Mouse (Mus musculus) left cerebral cortex, postnatal 4 days (tissue): ENCODE results near the gene Calm2. TPM values are rescaled to one million over a fixed set of nuclear protein-coding genes. Genes with fewer than 3 reads are reported as not detected.
A peak's percentile ranks its signal among the peaks of the same experiment; 100 is the strongest.

Experiments used
- DNase-seq: peaks from one replicate; pipeline ENCODE4 v3.0.0-alpha.2; 2022
- intact Hi-C: fragments of 180-260 bp; cut with DNase I; formaldehyde crosslinking; loops from one replicate; pipeline ENCODE4 v1.15.1; 2025
- total RNA-seq, 2 experiments: library from RNA; stranded (reverse); gene quantifications; 2 replicates each; pipeline ENCODE4 v1.2.3; 2021

Gene Calm2
- total RNA-seq, 2 experiments from 2014 or later = 1,837 to 1,937 TPM

DNA sequence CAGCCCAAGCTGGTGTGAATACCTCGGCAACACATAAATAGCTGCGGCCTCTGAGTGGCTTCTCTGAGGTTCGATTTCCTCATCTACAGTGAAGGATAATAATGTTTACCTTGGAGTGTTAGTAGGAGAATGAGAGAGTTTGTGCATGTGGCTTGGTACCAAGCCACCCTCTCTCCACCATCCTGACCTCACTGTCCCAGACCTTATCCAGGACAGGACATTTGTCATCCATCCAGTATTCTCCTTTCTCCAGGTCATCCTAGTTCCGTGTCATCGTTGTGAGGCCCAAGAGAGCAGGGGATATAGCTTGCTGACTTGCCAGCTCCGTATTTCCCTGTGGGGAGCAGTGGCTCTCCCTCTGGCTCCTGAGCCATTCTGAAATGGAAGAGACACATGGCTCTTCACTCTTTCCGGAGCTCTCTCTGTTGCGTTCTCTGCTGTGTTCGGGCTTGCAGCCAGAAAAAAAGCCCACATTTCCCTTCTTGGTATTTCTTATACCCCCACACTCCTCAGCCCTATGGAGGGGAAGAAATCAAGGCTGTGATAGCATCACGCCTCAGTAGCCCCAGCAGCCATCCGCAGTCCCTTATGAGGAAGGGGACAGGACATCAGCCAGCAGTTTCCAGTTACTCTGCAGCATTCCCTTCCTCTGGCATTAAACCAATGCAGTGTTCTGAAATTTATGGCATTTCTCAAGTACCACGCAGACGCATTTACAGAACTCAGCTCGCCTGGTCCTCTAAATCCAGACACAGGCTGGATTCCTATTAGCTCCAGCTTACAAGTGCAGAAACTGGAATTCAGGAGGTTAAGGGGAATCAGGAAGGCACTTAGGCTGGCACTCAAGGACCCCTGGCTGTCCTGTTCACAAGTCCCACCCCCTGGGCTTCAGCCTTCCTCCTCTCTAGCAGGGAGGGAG is 13.3 kb upstream of the Calm2 start:
- intact Hi-C loops = no loop called here
- peak; percentile 44 for DNase-seq

DNA sequence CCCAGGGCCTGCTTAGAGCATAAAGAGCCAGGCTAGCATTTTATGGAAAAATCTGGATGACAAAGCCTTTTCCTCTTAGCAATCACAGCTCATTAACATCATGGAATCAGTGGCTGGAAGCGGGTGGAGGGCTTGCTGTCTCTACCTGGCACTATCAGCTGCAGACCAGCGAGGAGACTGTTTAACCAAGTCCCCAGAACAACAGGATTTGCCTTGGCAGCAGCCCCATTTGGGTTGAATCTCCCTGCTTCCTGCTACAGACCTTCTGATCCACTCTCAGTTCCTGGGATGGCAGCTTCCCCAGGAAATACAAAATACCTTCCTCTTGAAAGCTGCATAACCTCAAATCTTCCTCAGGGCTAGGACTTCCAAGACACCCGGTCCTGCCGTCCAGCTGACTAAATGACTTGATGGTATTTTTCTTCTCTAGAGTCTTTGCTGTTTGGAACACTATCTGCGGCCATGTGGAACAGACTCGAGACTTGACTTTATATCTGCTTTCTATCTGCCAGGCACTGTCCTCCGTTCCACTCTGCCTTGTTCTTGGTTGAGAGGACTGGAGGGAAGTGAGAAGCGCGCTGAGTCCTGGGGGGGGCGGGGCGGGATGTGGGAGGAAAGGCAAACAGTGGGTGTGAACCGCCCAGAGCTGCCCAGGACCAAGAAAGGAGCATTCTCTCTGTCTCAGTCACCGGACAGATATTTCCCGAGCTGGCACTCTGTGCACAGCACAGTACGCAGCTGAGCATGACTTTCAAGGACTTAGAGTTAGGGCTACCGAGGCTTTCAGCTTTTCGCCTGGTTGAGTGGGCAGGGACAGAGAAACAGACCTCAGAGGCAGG is 12.4 kb upstream of the Calm2 start:
- DNase-seq = peak; percentile 68
- intact Hi-C loops = no loop called here

- DNase-seq = no peak
- intact Hi-C loops = no loop called here
Observed at GRCm38 (mm10) chr17:87457961-87458360, 11.2 kb upstream of the Calm2 start.

- no peak for DNase-seq
- intact Hi-C loops = no loop called here
Observed at GRCm38 (mm10) chr17:87454121-87454520, 7.4 kb upstream of the Calm2 start.

DNA sequence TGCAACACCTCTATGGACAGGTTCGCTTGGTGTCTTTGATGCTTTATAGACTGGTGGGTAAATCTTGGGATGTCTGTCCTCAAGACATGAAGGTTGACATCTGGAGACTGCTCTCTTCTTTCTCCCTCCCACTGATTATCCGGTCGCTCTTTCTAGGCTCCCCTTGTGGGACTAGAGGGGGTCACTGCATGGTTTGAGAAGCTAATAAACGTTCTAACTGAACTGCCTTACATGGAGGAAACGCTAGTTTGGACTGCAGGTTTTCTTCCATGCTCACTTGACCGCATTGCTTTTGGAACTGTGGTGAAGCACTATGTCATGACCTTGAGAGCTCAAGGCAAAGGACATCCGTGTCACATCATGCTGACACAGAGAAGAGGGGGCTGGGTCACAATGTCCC is 6.6 kb upstream of the Calm2 start:
- intact Hi-C loops = no loop called here
- DNase-seq = no peak

- no peak for DNase-seq
- intact Hi-C loops = loop anchor here (5.0 kb wide), 1 partner anchor 132 kb away; no protein-coding TSS in a partner anchor
Observed at GRCm38 (mm10) chr17:87448881-87449280, 2.1 kb upstream of the Calm2 start.

DNA sequence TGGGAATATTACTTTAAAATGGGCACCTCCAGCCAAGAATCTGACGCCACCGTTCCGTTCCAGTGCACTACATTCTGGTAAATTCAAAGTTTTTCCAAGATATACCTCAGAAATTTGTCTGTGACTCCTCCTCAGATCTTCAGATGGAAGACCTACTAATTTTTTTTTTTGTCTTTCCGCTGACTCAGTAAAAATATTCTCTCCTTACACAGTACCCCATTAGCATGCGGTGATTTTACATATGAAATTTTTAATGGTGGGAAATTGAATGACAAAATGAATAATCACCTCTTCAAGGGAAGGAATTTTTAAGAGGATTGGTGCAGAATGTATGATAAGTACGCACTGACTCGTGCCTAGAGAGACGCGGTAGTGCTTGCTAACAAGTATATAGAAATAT is 1.6 kb upstream of the Calm2 start:
- no peak for DNase-seq
- intact Hi-C loops = loop anchor here (5.0 kb wide), 1 partner anchor 131 kb away; no protein-coding TSS in a partner anchor

- no peak for DNase-seq
- intact Hi-C loops = loop anchor here (2.0 to 5.0 kb wide), 3 partner anchors 83 to 130 kb away; no protein-coding TSS in a partner anchor
Observed at GRCm38 (mm10) chr17:87447612-87448200, 971 bp upstream of the Calm2 start.

DNA sequence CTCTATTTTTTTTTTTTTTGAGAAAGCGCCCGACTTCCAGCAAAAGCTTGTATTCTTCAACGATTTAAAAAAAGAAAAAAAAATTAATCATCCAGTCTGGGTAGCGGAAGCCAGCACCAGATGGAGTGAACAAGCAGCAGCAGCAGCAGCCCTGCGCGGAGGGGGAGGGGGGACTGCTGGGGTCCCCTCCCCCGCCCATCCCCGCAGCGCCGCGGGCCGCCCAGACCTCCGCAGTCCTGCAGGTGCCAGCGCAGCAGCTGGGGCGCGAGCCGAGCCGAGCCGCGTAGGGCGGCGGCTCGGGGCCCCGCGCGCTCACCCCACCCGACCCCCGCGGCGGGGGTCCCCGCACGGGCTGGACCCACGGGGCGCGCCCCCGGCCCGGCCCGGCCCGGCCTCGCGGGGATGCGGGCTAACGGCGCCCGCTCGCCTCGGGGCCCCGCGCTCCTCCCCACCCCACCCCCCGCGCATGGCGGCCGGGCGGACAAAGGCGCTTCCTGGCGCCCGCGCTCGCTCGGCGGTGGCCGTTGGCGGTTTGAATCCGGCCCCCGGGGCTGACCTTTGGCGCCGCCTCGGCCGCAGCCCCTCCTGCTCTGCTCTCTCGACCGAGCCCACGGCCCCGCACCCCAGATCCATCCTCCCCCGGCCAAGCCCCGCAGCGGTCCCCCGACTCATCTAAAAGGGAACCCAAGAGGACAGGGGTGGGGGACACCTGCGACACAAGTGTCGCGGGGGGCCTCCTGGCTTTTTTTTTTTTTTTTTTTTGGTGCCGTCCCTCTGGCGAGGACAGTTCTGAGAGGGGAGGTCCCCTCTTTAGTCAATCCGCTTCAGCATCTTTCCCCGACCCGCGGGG is 593 bp downstream of the Calm2 start:
- DNase-seq = peak; percentile 87
- intact Hi-C loops = loop anchor here (2.0 to 5.0 kb wide), 3 partner anchors 85 to 129 kb away; no protein-coding TSS in a partner anchor

DNA sequence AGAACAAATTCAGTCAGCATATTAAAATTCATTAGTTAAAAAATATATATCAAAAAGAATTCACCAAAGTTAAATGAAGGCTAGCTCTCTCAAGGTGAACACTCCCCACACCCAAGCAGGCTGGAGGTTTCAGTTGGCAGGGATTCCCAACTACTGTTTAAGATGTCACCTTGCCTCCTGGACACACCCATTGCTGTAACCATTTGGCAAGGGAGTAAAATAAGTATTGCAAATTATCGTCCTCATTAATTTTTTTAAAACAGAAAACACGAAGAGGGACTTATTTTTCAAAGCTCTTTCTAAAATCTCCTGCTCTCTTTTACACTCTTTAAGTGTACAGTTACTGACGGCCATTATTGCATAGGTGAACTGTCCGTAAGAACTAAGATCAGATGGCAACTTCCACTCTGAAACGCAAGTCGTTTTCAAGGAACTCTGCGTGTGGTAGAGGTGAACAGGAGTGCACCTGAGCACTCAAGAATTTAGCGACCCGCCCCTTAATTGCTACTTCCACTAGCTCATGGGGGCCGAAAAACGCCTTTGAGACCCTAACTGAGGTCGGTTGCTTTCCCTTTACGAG is 1.3 kb downstream of the Calm2 start:
- intact Hi-C loops = loop anchor here (5.0 kb wide), 1 partner anchor 128 kb away; no protein-coding TSS in a partner anchor
- no peak for DNase-seq

DNA sequence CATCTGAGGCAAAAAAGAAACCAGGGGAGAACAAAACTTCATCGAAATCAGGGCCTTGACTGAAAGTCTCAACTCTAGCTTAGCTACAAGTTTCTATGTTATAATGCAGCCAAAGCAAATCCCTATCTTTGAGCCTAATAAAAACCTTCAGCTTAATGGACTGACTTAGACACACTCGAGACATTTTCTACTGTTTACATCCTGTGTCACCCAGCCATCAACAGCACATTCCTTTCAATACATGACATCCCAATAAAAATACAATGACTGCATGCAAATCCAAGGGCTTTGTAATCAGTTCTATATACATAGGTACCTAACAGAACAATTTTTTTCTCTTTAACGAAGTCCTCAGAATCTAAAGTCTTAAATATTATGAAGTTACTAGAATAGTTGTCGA is 2.0 kb downstream of the Calm2 start:
- intact Hi-C loops = loop anchor here (5.0 kb wide), 1 partner anchor 127 kb away; no protein-coding TSS in a partner anchor

GRCm38 (mm10) chr17:87441537-87441936 is 5.2 kb downstream of the Calm2 start:
- DNase-seq = no peak
- intact Hi-C loops = no loop called here

More for the DNA sequence above, 2.0 kb downstream of the Calm2 start:
- DNase-seq = no peak

DNA sequence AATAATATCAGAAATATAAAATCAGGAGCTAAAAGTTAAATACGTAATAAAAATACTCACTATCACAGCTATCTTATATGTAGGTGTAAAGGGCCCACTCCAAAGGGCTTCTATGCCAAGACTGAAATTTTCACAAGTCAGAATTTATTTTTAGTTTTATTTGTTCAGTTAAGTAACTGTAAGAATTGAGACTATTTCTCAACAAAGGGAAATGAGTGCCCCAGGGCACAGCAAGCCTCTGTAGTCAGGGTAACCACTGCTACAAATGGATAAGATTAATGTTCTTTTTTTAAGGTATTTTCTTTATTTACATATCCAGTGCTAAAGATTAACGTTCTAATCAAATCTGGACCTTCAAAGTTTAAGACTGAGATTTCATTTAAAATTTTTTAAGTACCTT is 7.3 kb downstream of the Calm2 start:
- intact Hi-C loops = no loop called here
- no peak for DNase-seq

- intact Hi-C loops = no loop called here
- DNase-seq = no peak
Observed at GRCm38 (mm10) chr17:87433929-87434328, 12.8 kb downstream of the Calm2 start.

GRCm38 (mm10) chr17:87432743-87433142 is 14.0 kb downstream of the Calm2 start:
- no peak for DNase-seq
- intact Hi-C loops = no loop called here

DNA sequence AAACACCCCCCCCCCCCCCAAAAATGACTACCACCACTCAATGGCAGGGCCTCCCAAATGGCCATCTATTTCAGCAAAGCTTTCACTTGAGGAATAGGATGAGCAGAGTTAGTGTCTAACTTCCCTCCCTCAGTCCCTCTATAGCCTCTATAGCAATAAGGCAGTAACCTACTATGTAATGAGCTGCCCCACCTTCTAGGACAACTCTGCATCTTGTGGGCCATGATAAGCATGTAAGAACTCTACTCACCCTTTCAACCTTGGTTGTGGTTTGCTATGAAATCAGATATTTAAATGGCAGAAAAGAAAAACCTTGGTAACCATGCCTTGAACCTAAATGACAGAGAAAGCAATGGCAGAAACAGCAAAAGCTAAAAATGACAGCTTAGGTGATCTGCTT is 14.4 kb downstream of the Calm2 start:
- no peak for DNase-seq
- intact Hi-C loops = no loop called here

DNA sequence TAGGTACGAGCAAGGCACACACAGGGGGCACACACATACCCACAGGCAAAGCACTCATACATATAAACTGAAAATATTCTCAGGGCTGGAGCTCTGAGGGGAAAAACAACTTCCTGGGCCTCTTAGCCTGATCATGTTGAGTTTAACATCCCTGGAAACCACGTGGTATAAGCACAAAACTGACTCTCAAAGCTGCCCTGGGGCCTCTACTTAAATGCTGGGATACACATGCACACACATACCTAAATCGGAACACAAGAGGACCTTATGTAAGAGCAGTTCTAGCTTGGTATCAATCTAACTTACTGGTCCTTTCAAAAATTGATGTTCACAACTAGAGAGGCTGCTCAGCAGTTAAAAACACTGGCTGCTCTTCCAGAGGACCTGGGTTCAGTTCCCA is 17.3 kb downstream of the Calm2 start:
- intact Hi-C loops = no loop called here
- DNase-seq = no peak

- no peak for DNase-seq
- intact Hi-C loops = no loop called here
Observed at GRCm38 (mm10) chr17:87427511-87427910, 19.2 kb downstream of the Calm2 start, which contains the start of gene Stpg4. Gene Stpg4 (minus strand): TSS chr17:87427741.

DNA sequence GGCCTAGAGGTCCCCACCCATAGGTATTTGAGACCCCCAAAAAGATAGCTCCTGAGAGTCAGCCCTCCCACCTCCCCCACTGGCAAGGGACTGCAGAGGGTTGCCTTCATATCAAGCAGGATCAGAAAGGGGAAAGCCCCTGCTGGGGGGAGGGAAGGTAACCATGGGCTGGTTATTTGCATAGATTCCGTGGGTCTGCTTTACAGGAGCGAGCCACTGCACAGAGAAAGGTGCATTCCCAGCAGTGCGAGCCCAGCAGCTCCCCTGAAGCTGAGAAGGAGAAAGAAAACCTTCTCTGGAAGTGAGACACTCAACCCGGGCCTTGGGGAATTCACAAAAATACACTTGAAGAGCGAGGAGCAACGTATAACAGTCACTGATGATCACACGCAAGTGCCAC is 28.7 kb downstream of the Calm2 start:
- intact Hi-C loops = no loop called here
- no peak for DNase-seq

- DNase-seq = no peak
- intact Hi-C loops = no loop called here
Observed at GRCm38 (mm10) chr17:87406646-87407045, 40.1 kb downstream of the Calm2 start.
